ENCODE assay signal across 17 mouse cellular contexts in the genomic region with DNA sequence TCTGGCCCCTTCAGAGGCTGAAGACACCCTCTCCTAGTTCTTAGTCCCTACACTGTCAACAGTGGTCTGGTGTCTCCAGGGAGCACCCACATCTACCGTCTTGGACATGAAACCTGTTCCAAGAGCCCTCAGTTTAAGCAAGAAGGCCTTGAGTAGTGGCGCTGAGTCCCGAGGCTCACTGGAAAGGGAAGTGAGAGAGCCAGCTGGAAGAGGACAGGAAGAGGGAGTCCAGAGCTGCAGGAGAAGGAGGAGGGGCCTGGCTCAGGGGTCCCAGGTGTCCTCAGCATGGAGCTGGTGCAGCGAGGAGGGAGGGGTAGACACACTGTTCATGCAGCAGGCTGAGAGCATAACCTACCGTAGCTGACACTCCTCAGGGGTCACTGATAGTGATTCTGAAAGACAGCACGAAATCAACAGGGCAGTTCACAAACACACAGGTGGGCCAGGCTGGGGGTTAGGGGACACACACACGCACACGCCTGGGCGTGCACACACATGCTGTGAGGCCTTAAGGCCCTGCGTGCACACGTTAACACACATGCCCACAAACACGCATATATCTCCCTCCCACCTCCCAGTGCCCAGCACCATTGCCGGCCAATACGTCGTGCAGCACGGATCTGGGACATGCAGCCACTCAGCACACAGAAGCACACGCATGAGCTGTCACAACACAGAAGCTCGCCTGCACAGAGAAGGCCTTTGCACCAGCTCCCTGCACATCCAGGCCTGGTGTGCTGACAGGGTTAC. TPM values are rescaled to one million over a fixed set of nuclear protein-coding genes. Genes with fewer than 3 reads are reported as not detected.
DNase-seq lines count a peak whose midpoint lies in the region; ATAC-seq and TF ChIP-seq lines count a peak whose summit lies in the region.
"Had no signal": no experiment of that assay in that cellular context is flagged by ENCODE, and none has a peak within 500 bp of the region (broad histone marks: within the 10 kb centered on the region; RNA-seq: fewer than 3 reads in every experiment).

No protein-coding gene starts in this region.

- peaks cover 34% of the 10 kb centered on the region for H3K4me1 ChIP-seq in heart, embryonic 13.5 days
- peaks cover 59% of the 10 kb centered on the region for H3K4me1 ChIP-seq in megakaryocyte, embryonic 14.5 days
- H3K4me1 ChIP-seq in embryonic facial prominence, embryonic 12.5 days: peaks cover 32% of the 10 kb centered on the region
- peaks cover 23% of the 10 kb centered on the region for H3K4me1 ChIP-seq in limb, embryonic 14.5 days (ENCODE audit: control insufficient read depth, insufficient read depth, low read length)

- TF ChIP-seq POLR2A in limb, embryonic 14.5 days (IDR thresholded peaks at IDR 0.05; ENCODE audit: borderline replicate concordance, extremely low read depth, insufficient read depth, insufficient read length): no peak

- H3K9ac ChIP-seq in heart, embryonic 13.5 days: 0 out of 2 replicates have a peak overlapping the region, but pooled peaks have one; percentile 24
- H3K9ac ChIP-seq in embryonic facial prominence, embryonic 12.5 days: peak overlapping the region; percentile 79
- peak overlapping the region; percentile 77; the same call in 1 of the 2 replicates for H3K9ac ChIP-seq in limb, embryonic 14.5 days (ENCODE audit: low read depth, low read length, severe bottlenecking)
- H3K9ac ChIP-seq: forebrain, embryonic 13.5 days had no signal

- H3K36me3 ChIP-seq in heart, embryonic 13.5 days: peaks cover 46% of the 10 kb centered on the region
- peaks cover 55% of the 10 kb centered on the region for H3K36me3 ChIP-seq in megakaryocyte, embryonic 14.5 days (replicated peaks; ENCODE audit: low read length)
- peaks cover 62% of the 10 kb centered on the region for H3K36me3 ChIP-seq in embryonic facial prominence, embryonic 12.5 days
- H3K36me3 ChIP-seq in limb, embryonic 14.5 days (ENCODE audit: control insufficient read depth, insufficient read depth, low read length): peaks cover 75% of the 10 kb centered on the region

- H3K27me3 ChIP-seq in heart, embryonic 13.5 days (replicated peaks): peaks cover 30% of the 10 kb centered on the region
- H3K27me3 ChIP-seq in megakaryocyte, embryonic 14.5 days (replicated peaks): peaks cover 20% of the 10 kb centered on the region
- no peaks in the 10 kb centered on the region for H3K27me3 ChIP-seq in embryonic facial prominence, embryonic 12.5 days
- no peaks in the 10 kb centered on the region for H3K27me3 ChIP-seq in limb, embryonic 14.5 days (ENCODE audit: control insufficient read depth, insufficient read depth, low read length)

- ATAC-seq in heart, embryonic 13.5 days (ENCODE audit: extremely low read depth, insufficient number of reproducible peaks, low FRiP score, low TSS enrichment): no peak
- no peak for ATAC-seq in megakaryocyte, adult 5-6 weeks (ENCODE audit: poor library complexity, severe bottlenecking)
- no peak for ATAC-seq in embryonic facial prominence, embryonic 12.5 days (ENCODE audit: insufficient number of reproducible peaks, insufficient read depth, low FRiP score, low TSS enrichment)
- no peak for ATAC-seq in limb, embryonic 14.5 days (ENCODE audit: low FRiP score, low read depth)
- ATAC-seq: activated CD4-positive, CD25-positive, alpha-beta regulatory T cell, adult 4 months; forebrain, embryonic 13.5 days had no signal

- 83% methylated on average over 18 of the region's 18 CpGs for WGBS in heart, embryonic 13.5 days
- 81% methylated on average over 18 of the region's 18 CpGs for WGBS in embryonic facial prominence, embryonic 12.5 days
- 76% methylated on average over 18 of the region's 18 CpGs for WGBS in limb, embryonic 14.5 days

- no peak overlapping the region for H3K27ac ChIP-seq in heart, embryonic 13.5 days (replicated peaks)
- peak overlapping the region; percentile 36; the same call in 1 of the 2 replicates for H3K27ac ChIP-seq in embryonic facial prominence, embryonic 12.5 days
- H3K27ac ChIP-seq in limb, embryonic 14.5 days (replicated peaks; ENCODE audit: low read depth, low read length): no peak overlapping the region
- H3K27ac ChIP-seq: forebrain, embryonic 13.5 days; midbrain, embryonic 12.5 days had no signal

- no peak for DNase-seq in heart, adult 8-10 months (ENCODE audit: low spot score)
- no peak for DNase-seq in limb, embryonic 14.5 days (ENCODE audit: low spot score)
- DNase-seq in embryo, embryonic 9.5 days (ENCODE audit: extremely low spot score): no peak
- no peak for DNase-seq in layer of hippocampus, adult 18-20 months (ENCODE audit: low spot score in 2 of 2)
- DNase-seq: cerebellum, adult 11 months; embryo, embryonic 11 days; kidney, adult 11 months; lung, adult 2 months; retina, postnatal 1 day; thymus, postnatal 14 days had no signal

- no peaks in the 10 kb centered on the region for H3K9me3 ChIP-seq in heart, embryonic 13.5 days
- H3K9me3 ChIP-seq in megakaryocyte, embryonic 14.5 days: no peaks in the 10 kb centered on the region
- no peaks in the 10 kb centered on the region for H3K9me3 ChIP-seq in embryonic facial prominence, embryonic 12.5 days
- H3K9me3 ChIP-seq in limb, embryonic 14.5 days (ENCODE audit: control insufficient read depth, low read length): no peaks in the 10 kb centered on the region
- H3K9me3 ChIP-seq: forebrain, embryonic 13.5 days; midbrain, embryonic 12.5 days had no signal

- H3K4me2 ChIP-seq in heart, embryonic 13.5 days: peak overlapping the region; percentile 100; the same call in 1 of the 2 replicates
- H3K4me2 ChIP-seq in embryonic facial prominence, embryonic 12.5 days (replicated peaks): peak overlapping the region; percentile 94
- H3K4me2 ChIP-seq in limb, embryonic 14.5 days (replicated peaks; ENCODE audit: low read depth, low read length, severe bottlenecking): peak overlapping the region; percentile 98

- 0 out of 2 replicates have a peak overlapping the region, but pooled peaks have one; percentile 75 for H3K4me3 ChIP-seq in heart, embryonic 13.5 days
- peak overlapping the region; percentile 86 for H3K4me3 ChIP-seq in megakaryocyte, embryonic 14.5 days (replicated peaks)
- H3K4me3 ChIP-seq in embryonic facial prominence, embryonic 12.5 days: peak overlapping the region; percentile 68
- H3K4me3 ChIP-seq in limb, embryonic 14.5 days (replicated peaks; ENCODE audit: low read length): peak overlapping the region; percentile 78
- H3K4me3 ChIP-seq: forebrain, embryonic 13.5 days had no signal

RNA-seq across cellular contexts. Expression of a gene that starts 22.4 kb away (rescaled TPM):
- polyA plus RNA-seq in heart, embryonic 13.5 days (2015; fragmentation: Nextera tagmentation; extraction: Ambion mirVana): 286 and 336 TPM in 2 replicates
- 100 to 1,000 TPM; 221 to 257 (median 231) TPM for total RNA-seq in heart, adult 8-10 months (2022)
- 652 and 1,719 TPM in 2 replicates for polyA plus RNA-seq in megakaryocyte, embryonic 14.5 days (2012; ENCODE audit: insufficient read depth, low replicate concordance)
- total RNA-seq in megakaryocyte, adult 5-6 weeks (2015): 114 and 143 TPM in 2 replicates
- 208 and 230 TPM in 2 replicates for total RNA-seq in megakaryocyte, adult 5-6 weeks (2017)
- polyA plus RNA-seq in embryonic facial prominence, embryonic 12.5 days (2016; fragmentation: Nextera tagmentation; extraction: Ambion mirVana): 413 TPM in 2 replicates
- polyA plus RNA-seq in limb, embryonic 14.5 days (2012; rRNA removed): 272 and 324 TPM in 2 replicates
- 221 and 244 TPM in 2 replicates for polyA plus RNA-seq in limb, embryonic 14.5 days (2014; fragmentation: Nextera tagmentation; extraction: Ambion mirVana)
- total RNA-seq in layer of hippocampus, adult 18-20 months (2021): 100 to 1,000 TPM; 202 to 208 TPM

RNA-seq across cellular contexts. Expression of a gene that starts 23.1 kb away (rescaled TPM):
- polyA plus RNA-seq in heart, embryonic 13.5 days (2015; fragmentation: Nextera tagmentation; extraction: Ambion mirVana): 22.0 and 22.2 TPM in 2 replicates
- 10 to 100 TPM; 75.1 to 88.9 (median 80.2) TPM for total RNA-seq in heart, adult 8-10 months (2022)
- 26.0 and 40.5 TPM in 2 replicates for polyA plus RNA-seq in megakaryocyte, embryonic 14.5 days (2012; ENCODE audit: insufficient read depth, low replicate concordance)
- 9.7 and 20.1 TPM in 2 replicates for total RNA-seq in megakaryocyte, adult 5-6 weeks (2015)
- total RNA-seq in megakaryocyte, adult 5-6 weeks (2017): 51.1 and 55.3 TPM in 2 replicates
- polyA plus RNA-seq in embryonic facial prominence, embryonic 12.5 days (2016; fragmentation: Nextera tagmentation; extraction: Ambion mirVana): 27.4 and 29.7 TPM in 2 replicates
- polyA plus RNA-seq in limb, embryonic 14.5 days (2012; rRNA removed): 56.4 and 63.1 TPM in 2 replicates
- 32.4 and 33.3 TPM in 2 replicates for polyA plus RNA-seq in limb, embryonic 14.5 days (2014; fragmentation: Nextera tagmentation; extraction: Ambion mirVana)
- total RNA-seq in layer of hippocampus, adult 18-20 months (2021): 10 to 100 TPM; 85.1 to 92.5 TPM

RNA-seq across cellular contexts. Expression of a gene that starts 41.9 kb away (rescaled TPM):
- 32.9 and 35.2 TPM in 2 replicates for polyA plus RNA-seq in heart, embryonic 13.5 days (2015; fragmentation: Nextera tagmentation; extraction: Ambion mirVana)
- 10 to 100 TPM; 25.8 to 34.9 (median 28.0) TPM for total RNA-seq in heart, adult 8-10 months (2022)
- polyA plus RNA-seq in megakaryocyte, embryonic 14.5 days (2012; ENCODE audit: insufficient read depth, low replicate concordance): 103 and 163 TPM in 2 replicates
- 56.3 and 67.0 TPM in 2 replicates for total RNA-seq in megakaryocyte, adult 5-6 weeks (2015)
- total RNA-seq in megakaryocyte, adult 5-6 weeks (2017): 66.2 and 81.0 TPM in 2 replicates
- 50.6 and 57.8 TPM in 2 replicates for polyA plus RNA-seq in embryonic facial prominence, embryonic 12.5 days (2016; fragmentation: Nextera tagmentation; extraction: Ambion mirVana)
- polyA plus RNA-seq in limb, embryonic 14.5 days (2012; rRNA removed): 196 and 266 TPM in 2 replicates
- polyA plus RNA-seq in limb, embryonic 14.5 days (2014; fragmentation: Nextera tagmentation; extraction: Ambion mirVana): 39.5 and 46.5 TPM in 2 replicates
- 10 to 100 TPM; 69.3 to 77.0 TPM for total RNA-seq in layer of hippocampus, adult 18-20 months (2021)

RNA-seq across cellular contexts. Expression of a gene that starts 42.9 kb away (rescaled TPM):
- 3.4 and 4.5 TPM in 2 replicates for polyA plus RNA-seq in heart, embryonic 13.5 days (2015; fragmentation: Nextera tagmentation; extraction: Ambion mirVana)
- total RNA-seq in heart, adult 8-10 months (2022): 1 to 10 TPM; 3.5 to 7.5 (median 4.6) TPM
- polyA plus RNA-seq in megakaryocyte, embryonic 14.5 days (2012; ENCODE audit: insufficient read depth, low replicate concordance): 3.6 and 6.2 TPM in 2 replicates
- 0.47 TPM in 1 of 2 replicates, not detected in the other for total RNA-seq in megakaryocyte, adult 5-6 weeks (2015)
- not detected in 2 replicates for total RNA-seq in megakaryocyte, adult 5-6 weeks (2017)
- polyA plus RNA-seq in embryonic facial prominence, embryonic 12.5 days (2016; fragmentation: Nextera tagmentation; extraction: Ambion mirVana): 45.0 and 47.8 TPM in 2 replicates
- polyA plus RNA-seq in limb, embryonic 14.5 days (2012; rRNA removed): 318 and 459 TPM in 2 replicates
- polyA plus RNA-seq in limb, embryonic 14.5 days (2014; fragmentation: Nextera tagmentation; extraction: Ambion mirVana): 46.0 and 60.1 TPM in 2 replicates
- 1,000 to 10,000 TPM; 1,288 to 1,307 TPM for total RNA-seq in layer of hippocampus, adult 18-20 months (2021)
- polyA plus RNA-seq: activated CD4-positive, CD25-positive, alpha-beta regulatory T cell, adult 4 months had no signal

RNA-seq across cellular contexts. Expression of a gene that starts 50.3 kb away (rescaled TPM):
- polyA plus RNA-seq in heart, embryonic 13.5 days (2015; fragmentation: Nextera tagmentation; extraction: Ambion mirVana): 44.8 and 45.3 TPM in 2 replicates
- total RNA-seq in heart, adult 8-10 months (2022): 10 to 100 TPM; 22.9 to 24.5 (median 23.3) TPM
- polyA plus RNA-seq in megakaryocyte, embryonic 14.5 days (2012; ENCODE audit: insufficient read depth, low replicate concordance): 26.0 and 29.8 TPM in 2 replicates
- total RNA-seq in megakaryocyte, adult 5-6 weeks (2015): 18.7 and 29.3 TPM in 2 replicates
- total RNA-seq in megakaryocyte, adult 5-6 weeks (2017): 19.3 and 19.6 TPM in 2 replicates
- 69.9 and 81.5 TPM in 2 replicates for polyA plus RNA-seq in embryonic facial prominence, embryonic 12.5 days (2016; fragmentation: Nextera tagmentation; extraction: Ambion mirVana)
- 64.8 and 69.4 TPM in 2 replicates for polyA plus RNA-seq in limb, embryonic 14.5 days (2012; rRNA removed)
- polyA plus RNA-seq in limb, embryonic 14.5 days (2014; fragmentation: Nextera tagmentation; extraction: Ambion mirVana): 59.9 and 67.8 TPM in 2 replicates
- total RNA-seq in layer of hippocampus, adult 18-20 months (2021): 10 to 100 TPM; 52.3 to 58.5 TPM

Comparison
In these comparisons a context has a peak if more than half of its experiments do, and no peak if none do; other contexts are left out.
1. H3K9ac ChIP-seq: peak in every context shown above with its lines; median percentile 79 in embryonic facial prominence, embryonic 12.5 days; 77 in limb, embryonic 14.5 days; 24 in heart, embryonic 13.5 days.